Comparison of ENCODE assay signal across 8 mouse cellular contexts in genomic region chr11:116130488-116131205, GRCm38 (mm10). TPM values are rescaled to one million over a fixed set of nuclear protein-coding genes. Genes with fewer than 3 reads are reported as not detected.
DNase-seq lines count a peak whose midpoint lies in the region; ATAC-seq and TF ChIP-seq lines count a peak whose summit lies in the region.

TSS of gene Trim65 (minus strand) at chr11:116131128.

- peak within 1 kb of the TSS; percentile 71 for H3K4me2 ChIP-seq in embryonic facial prominence, embryonic 13.5 days
- peak within 1 kb of the TSS; percentile 73 for H3K4me2 ChIP-seq in limb, embryonic 12.5 days
- peak within 1 kb of the TSS; percentile 70 for H3K4me2 ChIP-seq in midbrain, embryonic 14.5 days (ENCODE audit: low read length)

- peak; percentile 81 for TF ChIP-seq POLR2A in heart, adult 2 months (IDR thresholded peaks at IDR 0.05; ENCODE audit: insufficient read depth, low read depth, low read length)

- intact Hi-C loops in heart, adult 2 months (cut with DNase I) = loop anchor here (1.0 to 10.0 kb wide), 4 partner anchors 22 to 196 kb away; partner anchors contain the start of genes Recql5 and Sap30bp

- peaks cover 47% of the 10 kb centered on the region for H3K4me1 ChIP-seq in embryonic facial prominence, embryonic 13.5 days
- H3K4me1 ChIP-seq in heart, adult 2 months (ENCODE audit: control insufficient read depth, insufficient read depth, low read length) = peaks cover 14% of the 10 kb centered on the region
- peaks cover 49% of the 10 kb centered on the region for H3K4me1 ChIP-seq in limb, embryonic 12.5 days (replicated peaks)
- peaks cover 10% of the 10 kb centered on the region; the same call in 1 of the 2 replicates for H3K4me1 ChIP-seq in midbrain, embryonic 14.5 days (ENCODE audit: control insufficient read depth, insufficient read depth, low read length)

- no peaks in the 10 kb centered on the region for H3K27me3 ChIP-seq in embryonic facial prominence, embryonic 13.5 days
- no peaks in the 10 kb centered on the region for H3K27me3 ChIP-seq in heart, adult 2 months (ENCODE audit: control insufficient read depth, insufficient read depth, low read length)
- no peaks in the 10 kb centered on the region; the same call in none of the 2 replicates for H3K27me3 ChIP-seq in limb, embryonic 12.5 days
- H3K27me3 ChIP-seq in midbrain, embryonic 14.5 days (ENCODE audit: control insufficient read depth, insufficient read depth, low read length) = no peaks in the 10 kb centered on the region

- ATAC-seq in embryonic facial prominence, embryonic 13.5 days (ENCODE audit: insufficient number of reproducible peaks, insufficient read depth, low FRiP score, low TSS enrichment, low read depth) = peak; percentile 77
- ATAC-seq in limb, embryonic 12.5 days (ENCODE audit: insufficient number of reproducible peaks, insufficient read depth, low FRiP score, low TSS enrichment, low read depth) = 0 out of 2 replicates have a peak, but pooled peaks have one; percentile 28
- peak; percentile 84 for ATAC-seq in midbrain, embryonic 14.5 days (ENCODE audit: low FRiP score, low TSS enrichment)

- DNase-seq in 3134 (ENCODE audit: extremely low read depth, insufficient read length, low spot score) = peak; percentile 96
- DNase-seq in adrenal gland, postnatal 36 days = peak; percentile 92 to 94
- DNase-seq in heart, adult 2 months = peak; percentile 92
- peak; percentile 88 to 90 for DNase-seq in kidney, adult 8-10 months
- DNase-seq in midbrain, embryonic 14.5 days = peak; percentile 95
- peak; percentile 83 for DNase-seq in spleen, adult 12 weeks (ENCODE audit: low spot score)

- TF ChIP-seq EP300 in heart, adult 2 months (IDR thresholded peaks at IDR 0.05; ENCODE audit: insufficient read depth, low read depth, low read length) = peak; percentile 83; the same call in 1 of the 2 replicates

- H3K36me3 ChIP-seq in embryonic facial prominence, embryonic 13.5 days = peaks cover 48% of the 10 kb centered on the region
- H3K36me3 ChIP-seq in heart, adult 2 months (ENCODE audit: control insufficient read depth, insufficient read depth, low read length) = no peaks in the 10 kb centered on the region
- H3K36me3 ChIP-seq in limb, embryonic 12.5 days = peaks cover 48% of the 10 kb centered on the region
- H3K36me3 ChIP-seq in midbrain, embryonic 14.5 days (ENCODE audit: control insufficient read depth, insufficient read depth, low read length) = peaks cover 29% of the 10 kb centered on the region

- peak within 1 kb of the TSS; percentile 62 for H3K4me3 ChIP-seq in embryonic facial prominence, embryonic 13.5 days
- peak within 1 kb of the TSS; percentile 70 for H3K4me3 ChIP-seq in heart, adult 2 months
- peak within 1 kb of the TSS; percentile 57 for H3K4me3 ChIP-seq in limb, embryonic 12.5 days (replicated peaks)
- H3K4me3 ChIP-seq in midbrain, embryonic 14.5 days (replicated peaks; ENCODE audit: low read depth, low read length) = peak within 1 kb of the TSS; percentile 55

- H3K9me3 ChIP-seq in embryonic facial prominence, embryonic 13.5 days = no peaks in the 10 kb centered on the region
- H3K9me3 ChIP-seq in limb, embryonic 12.5 days = no peaks in the 10 kb centered on the region
- no peaks in the 10 kb centered on the region for H3K9me3 ChIP-seq in midbrain, embryonic 14.5 days (ENCODE audit: control insufficient read depth, low read length)

- TF ChIP-seq CTCF in heart, adult 2 months (IDR thresholded peaks at IDR 0.05) = no peak

- H3K9ac ChIP-seq in embryonic facial prominence, embryonic 13.5 days = peak within 1 kb of the TSS; percentile 83
- H3K9ac ChIP-seq in heart, adult 2 months (ENCODE audit: low read depth, low read length) = peak within 1 kb of the TSS; percentile 88
- H3K9ac ChIP-seq in limb, embryonic 12.5 days (replicated peaks) = peak within 1 kb of the TSS; percentile 68
- H3K9ac ChIP-seq in midbrain, embryonic 14.5 days (replicated peaks; ENCODE audit: low read length) = peak within 1 kb of the TSS; percentile 71

- no peaks in the 10 kb centered on the region for H3K79me2 ChIP-seq in heart, adult 2 months (replicated peaks; ENCODE audit: control insufficient read depth, insufficient read depth, low read length)

- H3K27ac ChIP-seq in embryonic facial prominence, embryonic 13.5 days = peak within 1 kb of the TSS; percentile 90
- H3K27ac ChIP-seq in heart, adult 2 months = peak within 1 kb of the TSS; percentile 96
- peak within 1 kb of the TSS; percentile 85 for H3K27ac ChIP-seq in limb, embryonic 12.5 days
- peak within 1 kb of the TSS; percentile 90 for H3K27ac ChIP-seq in midbrain, embryonic 14.5 days (replicated peaks; ENCODE audit: low read depth, low read length)

- under 1% methylated on average over 69 of the region's 69 CpGs for WGBS in embryonic facial prominence, embryonic 13.5 days
- WGBS in heart, adult 2 months = under 1% methylated on average over 69 of the region's 69 CpGs
- 2% methylated on average over 69 of the region's 69 CpGs for WGBS in limb, embryonic 12.5 days
- 2% methylated on average over 69 of the region's 69 CpGs for WGBS in midbrain, embryonic 14.5 days

RNA-seq across cellular contexts. Expression of gene Trim65, which starts in this region (rescaled TPM):
- 10 to 100 TPM in 1 of 2 experiments, 1 to 10 TPM in 1; 9.3 to 11.7 TPM for total RNA-seq in adrenal gland, postnatal 36 days (2021)
- polyA plus RNA-seq in embryonic facial prominence, embryonic 13.5 days (2015; fragmentation: Nextera tagmentation; extraction: Ambion mirVana) = 2.8 and 3.2 TPM in 2 replicates
- 1 to 10 TPM; 6.1 to 8.6 TPM for total RNA-seq in heart, adult 2 months (2021)
- 8.8 and 10.8 TPM in 2 replicates for polyA plus RNA-seq in heart, adult 2 months (2012; rRNA removed)
- 2.1 and 3.0 TPM in 2 replicates for polyA plus RNA-seq in limb, embryonic 12.5 days (2016; fragmentation: Nextera tagmentation; extraction: Ambion mirVana)
- polyA plus RNA-seq in midbrain, embryonic 14.5 days (2014; fragmentation: Nextera tagmentation; extraction: Ambion mirVana) = 1.6 and 2.0 TPM in 2 replicates

Comparison
In these comparisons a context has a peak if more than half of its experiments do, and no peak if none do; other contexts are left out.
1. Peak in every context shown above with its lines: DNase-seq, ATAC-seq, H3K4me3 ChIP-seq and H3K27ac ChIP-seq.
2. ATAC-seq: peak in every context shown above with its lines; median percentile 84 in midbrain, embryonic 14.5 days; 77 in embryonic facial prominence, embryonic 13.5 days; 28 in limb, embryonic 12.5 days.